Mouse (Mus musculus): ENCODE results near the gene Slc16a14. TPM values are rescaled to one million over a fixed set of nuclear protein-coding genes. Genes with fewer than 3 reads are reported as not detected.

Slc16a14 gene
- total RNA-seq, 2 experiments from 2014 or later: not detected

DNA sequence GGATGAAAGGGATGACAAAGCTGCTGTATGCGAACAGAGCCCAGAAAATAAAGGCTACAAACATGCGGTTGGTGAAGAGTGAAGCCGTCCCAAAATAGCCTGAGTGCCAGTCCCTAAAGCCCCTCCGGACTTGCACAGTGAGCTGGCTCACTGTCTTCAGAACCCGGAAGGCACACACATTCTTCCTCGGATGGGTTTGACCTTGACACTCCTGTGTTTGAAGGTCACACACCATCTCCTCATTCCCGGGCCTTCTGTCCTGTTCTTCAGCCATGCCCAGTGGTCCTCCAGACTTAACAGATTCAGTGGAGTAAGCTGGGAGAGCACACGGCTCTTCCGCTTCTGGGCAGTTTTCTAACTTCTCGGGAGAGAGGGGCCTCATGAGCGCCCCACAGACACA is 22.4 kb downstream of the Slc16a14 start:
- no peak for ATAC-seq (replicated peaks; ENCODE audit: poor library complexity)

DNA sequence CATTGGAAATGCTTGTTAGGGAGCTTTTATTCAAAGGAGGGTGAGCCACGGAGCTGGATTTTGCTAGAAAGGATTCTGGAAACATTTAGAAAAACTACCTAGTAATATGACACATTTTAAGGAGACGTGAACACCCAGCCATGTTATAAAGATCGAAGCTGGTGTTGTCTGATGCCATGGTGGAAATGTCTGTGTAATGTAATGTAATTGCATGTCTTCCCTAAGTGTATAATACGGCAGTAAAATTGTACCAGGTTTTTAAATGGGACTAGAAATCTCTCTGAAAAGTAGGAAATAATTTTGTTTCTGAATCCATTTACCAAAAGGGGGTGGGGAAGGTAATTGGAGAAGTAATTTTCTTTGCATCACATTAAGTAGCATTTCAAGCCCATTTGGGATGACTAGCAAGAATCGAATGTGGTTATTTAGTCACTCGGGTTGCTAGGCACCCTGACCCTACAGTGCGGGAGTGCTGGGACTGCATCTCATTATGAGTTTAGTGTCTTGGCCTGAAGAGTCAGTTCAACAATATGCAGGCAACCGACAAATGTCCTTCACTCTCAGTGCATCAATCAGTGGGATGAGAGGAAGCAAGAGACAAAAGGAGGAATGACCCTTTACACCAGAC is 24.6 kb downstream of the Slc16a14 start:
- ATAC-seq (replicated peaks; ENCODE audit: poor library complexity): peak; percentile 61

DNA sequence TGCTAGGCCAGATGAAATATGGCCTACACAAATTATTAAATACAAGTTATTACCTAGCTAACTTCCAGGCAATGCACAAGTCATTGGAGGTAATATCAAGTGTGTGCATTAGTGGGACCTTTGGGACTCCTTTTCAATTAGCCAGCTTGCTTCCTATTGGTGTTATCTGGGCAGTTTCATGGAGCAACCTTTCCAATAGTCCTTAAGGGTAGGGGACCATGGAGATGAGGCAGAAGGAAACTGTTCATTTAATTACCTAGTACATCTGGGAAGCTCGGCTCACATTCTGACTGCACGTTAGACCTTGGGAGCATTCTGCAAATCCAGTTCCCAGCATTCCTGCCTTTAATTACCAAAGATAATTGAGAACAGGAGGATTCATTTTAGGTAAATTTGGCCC is 30.5 kb downstream of the Slc16a14 start:
- no peak for ATAC-seq (replicated peaks; ENCODE audit: poor library complexity)

- no peak for ATAC-seq (replicated peaks; ENCODE audit: poor library complexity)
Observed at GRCm38 (mm10) chr1:84899156-84899555, 35.8 kb downstream of the Slc16a14 start.

- no peak for ATAC-seq (replicated peaks; ENCODE audit: poor library complexity)
Observed at GRCm38 (mm10) chr1:84897364-84897763, 37.6 kb downstream of the Slc16a14 start.

- no peak for ATAC-seq (replicated peaks; ENCODE audit: poor library complexity)
Observed at GRCm38 (mm10) chr1:84891746-84892145, 43.2 kb downstream of the Slc16a14 start.

DNA sequence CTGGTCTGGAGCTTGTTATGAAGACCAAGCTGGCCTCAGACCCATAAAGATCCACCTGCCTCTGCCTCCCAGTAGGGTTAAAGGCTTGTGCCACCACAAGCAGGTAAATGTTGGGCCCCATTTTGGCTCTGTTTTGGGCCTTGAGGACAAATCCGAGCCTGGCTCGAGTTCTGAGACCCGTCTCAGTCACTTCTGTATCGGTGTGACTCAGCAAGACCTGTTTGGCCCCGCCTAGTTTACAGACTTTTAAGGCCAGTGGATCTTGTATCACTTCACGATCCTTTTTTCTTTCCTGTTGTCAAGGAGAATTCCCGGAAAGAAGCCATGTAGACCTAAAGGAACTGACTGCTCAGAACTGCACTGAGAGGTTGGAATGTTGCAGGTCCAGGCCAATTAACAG is 44.4 kb downstream of the Slc16a14 start:
- ATAC-seq (replicated peaks; ENCODE audit: poor library complexity): no peak

DNA sequence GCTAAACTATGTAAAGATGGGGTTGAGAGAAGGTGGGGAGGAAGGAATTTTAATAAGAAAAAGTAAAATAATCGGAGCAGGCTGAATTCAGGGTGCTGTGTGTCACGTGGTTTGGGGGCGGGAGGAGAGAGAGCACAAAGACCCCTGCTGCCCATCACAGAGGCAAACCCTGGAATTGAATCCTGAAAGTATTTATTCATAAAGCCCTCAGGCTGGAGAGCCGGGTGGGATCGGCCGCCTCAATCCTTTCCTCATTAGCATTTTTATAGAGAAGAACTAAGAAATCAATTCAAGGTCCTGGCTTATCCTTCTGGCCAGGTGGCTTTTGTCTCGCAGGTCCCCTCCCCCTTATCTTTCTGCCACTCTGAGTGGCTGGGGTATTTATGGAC is 44.9 kb downstream of the Slc16a14 start:
- no peak for ATAC-seq (replicated peaks; ENCODE audit: poor library complexity)

DNA sequence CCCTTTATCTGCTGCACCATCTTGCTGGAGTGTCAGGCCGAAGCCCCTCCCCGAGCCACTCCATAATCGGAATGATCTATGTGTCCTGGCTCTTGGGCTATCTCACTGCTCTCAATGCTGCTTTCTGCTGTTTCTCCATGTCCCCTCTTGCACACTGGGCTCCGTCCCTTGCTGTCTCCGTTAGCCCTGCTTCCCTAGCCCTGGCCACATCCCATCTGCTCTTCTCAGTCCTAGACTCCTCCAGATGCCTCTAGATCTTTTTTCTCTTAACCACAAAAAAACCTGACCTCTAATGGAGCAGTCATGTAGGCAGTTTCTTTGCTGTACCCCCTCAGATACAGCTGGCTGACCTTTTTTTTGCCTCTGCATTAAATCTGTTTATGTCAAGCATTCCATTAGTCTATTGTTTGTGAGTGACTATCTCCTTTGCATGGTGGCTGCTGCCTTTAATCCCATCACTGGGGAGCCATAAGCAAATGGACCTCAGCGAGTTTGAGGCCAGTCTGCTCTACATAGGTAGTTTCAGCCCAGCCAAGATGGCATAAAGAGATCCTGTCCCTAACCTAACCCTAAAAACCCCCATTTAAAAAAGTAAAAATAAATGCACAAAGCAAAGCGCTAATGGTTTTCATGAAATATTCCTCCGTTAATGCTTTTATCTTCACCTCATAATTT is 45.5 kb downstream of the Slc16a14 start:
- no peak for ATAC-seq (replicated peaks; ENCODE audit: poor library complexity)

- 0 out of 2 replicates have a peak, but pooled peaks have one; percentile 37 for ATAC-seq (replicated peaks; ENCODE audit: poor library complexity)
Observed at GRCm38 (mm10) chr1:84885921-84886320, 49.0 kb downstream of the Slc16a14 start.

GRCm38 (mm10) chr1:84885174-84885573 is 49.8 kb downstream of the Slc16a14 start:
- ATAC-seq (replicated peaks; ENCODE audit: poor library complexity): peak; percentile 82

DNA sequence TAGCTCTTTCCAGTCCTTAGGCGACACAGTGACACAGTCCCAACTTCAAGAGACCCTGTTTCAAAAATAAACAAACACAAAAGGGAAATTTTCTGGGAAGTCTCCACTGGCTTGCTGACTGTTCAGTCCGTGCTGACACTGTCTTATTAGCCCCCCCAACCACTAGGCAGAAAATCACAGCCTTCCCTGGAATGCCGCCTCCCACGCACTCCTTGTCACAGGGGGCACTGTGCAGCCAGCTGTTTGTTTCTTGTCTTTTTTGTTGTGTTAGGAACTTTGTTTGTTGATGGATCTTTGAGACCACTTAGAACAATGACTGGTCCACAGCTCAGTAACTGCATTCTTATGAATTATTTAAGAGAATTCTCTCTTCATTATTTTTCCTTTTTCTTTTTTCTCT is 51.0 kb downstream of the Slc16a14 start:
- no peak for ATAC-seq (replicated peaks; ENCODE audit: poor library complexity)

DNA sequence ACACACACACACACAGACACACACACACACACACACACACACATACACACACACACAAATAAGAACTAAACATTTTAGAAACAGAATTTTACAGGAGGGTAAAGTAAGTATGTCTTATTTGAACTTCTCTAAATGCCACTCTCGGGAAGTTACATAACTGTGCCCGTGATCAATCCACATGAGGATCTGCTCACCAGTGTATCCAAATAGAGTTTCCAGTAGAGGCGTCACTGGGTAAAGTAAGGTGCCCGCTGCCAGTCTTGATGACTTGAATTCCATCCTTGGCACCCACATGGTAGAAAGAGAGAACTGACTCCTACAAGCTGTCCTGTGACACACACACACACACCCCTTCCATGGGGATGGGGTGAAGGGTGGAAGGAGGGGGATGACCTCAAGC is 52.0 kb downstream of the Slc16a14 start:
- ATAC-seq (replicated peaks; ENCODE audit: poor library complexity): 0 out of 2 replicates have a peak, but pooled peaks have one; percentile 9

GRCm38 (mm10) chr1:84882066-84882532 is 52.8 kb downstream of the Slc16a14 start:
- no peak for ATAC-seq (replicated peaks; ENCODE audit: poor library complexity)

GRCm38 (mm10) chr1:84881248-84882065 is 53.5 kb downstream of the Slc16a14 start:
- ATAC-seq (replicated peaks; ENCODE audit: poor library complexity): peak; percentile 58

GRCm38 (mm10) chr1:84879571-84880120 is 55.3 kb downstream of the Slc16a14 start:
- no peak for ATAC-seq (replicated peaks; ENCODE audit: poor library complexity)

GRCm38 (mm10) chr1:84877590-84877989 is 57.3 kb downstream of the Slc16a14 start:
- no peak for ATAC-seq (replicated peaks; ENCODE audit: poor library complexity)

GRCm38 (mm10) chr1:84872939-84873338 is 62.0 kb downstream of the Slc16a14 start:
- ATAC-seq (replicated peaks; ENCODE audit: poor library complexity): no peak

DNA sequence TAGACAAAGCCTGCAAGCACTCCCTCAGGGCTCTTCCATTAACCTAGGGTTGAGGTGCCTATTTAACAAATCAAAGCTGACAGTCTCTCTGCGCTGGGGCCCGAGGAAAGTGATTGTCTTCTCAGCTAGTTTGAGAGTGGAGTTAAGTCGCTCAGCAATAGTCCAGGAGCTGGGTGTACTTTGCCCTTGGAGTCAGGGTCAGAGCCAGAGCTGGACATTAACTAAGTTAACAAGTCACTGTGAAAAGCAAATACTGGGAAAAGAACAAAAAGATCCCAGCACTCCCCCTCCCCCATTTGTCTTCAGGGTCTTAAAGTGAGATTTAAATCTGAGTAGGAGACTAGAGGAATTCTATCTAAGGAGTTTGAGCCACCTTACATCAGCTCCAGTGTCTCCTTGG is 62.8 kb downstream of the Slc16a14 start:
- ATAC-seq (replicated peaks; ENCODE audit: poor library complexity): no peak

- ATAC-seq (replicated peaks; ENCODE audit: poor library complexity): no peak
Observed at GRCm38 (mm10) chr1:84871131-84871530, 63.8 kb downstream of the Slc16a14 start.

- ATAC-seq (replicated peaks; ENCODE audit: poor library complexity): no peak
Observed at GRCm38 (mm10) chr1:84869498-84869897, 65.4 kb downstream of the Slc16a14 start.
